Mouse (Mus musculus): ENCODE measurements around the gene Nubp1. TPM values are rescaled to one million over a fixed set of nuclear protein-coding genes. Genes with fewer than 3 reads are reported as not detected.

Nubp1 gene
- 53.0 and 54.1 TPM in 2 replicates for polyA plus RNA-seq (2015; fragmentation: Nextera tagmentation; extraction: Ambion mirVana)

GRCm38 (mm10) chr16:10411764-10412746, at the start of gene Nubp1:
Gene Nubp1, plus strand, starts transcription at chr16:10411948.
- Histone ChIP-seq H3K36me3 (replicated peaks) (peaks cover 14% of the 10 kb centered on the region; the same call in 1 of the 2 replicates), H3K9ac (peak within 1 kb of the TSS; percentile 70), H3K4me1 (peaks cover 18% of the 10 kb centered on the region), H3K27ac (peak within 1 kb of the TSS; percentile 97), H3K4me3 (peak within 1 kb of the TSS; percentile 86), H3K4me2 (peak within 1 kb of the TSS; percentile 78), H3K27me3 (replicated peaks) (peaks cover 3% of the 10 kb centered on the region; the same call in 1 of the 2 replicates), H3K9me3 (no peaks in the 10 kb centered on the region)
- WGBS: 4% methylated on average over 55 of the region's 56 CpGs
- ATAC-seq (replicated peaks): peak; percentile 98

- H3K36me3 ChIP-seq (replicated peaks): no peaks in the 10 kb centered on the region
- no peak for ATAC-seq (replicated peaks)
- H3K4me2 ChIP-seq: no peak overlapping the region
- no peak overlapping the region for H3K27ac ChIP-seq
- H3K9ac ChIP-seq: no peak overlapping the region
- no peaks in the 10 kb centered on the region for H3K27me3 ChIP-seq (replicated peaks)
- 76% methylated on average over 1 of the region's 1 CpGs for WGBS
- no peak overlapping the region for H3K4me3 ChIP-seq
- no peaks in the 10 kb centered on the region for H3K9me3 ChIP-seq
- peaks cover 2% of the 10 kb centered on the region for H3K4me1 ChIP-seq
Observed at GRCm38 (mm10) chr16:10363061-10363460, 48.7 kb upstream of the Nubp1 start.

GRCm38 (mm10) chr16:10365796-10366195, 46.0 kb upstream of the Nubp1 start:
- no peaks in the 10 kb centered on the region for H3K36me3 ChIP-seq (replicated peaks)
- no peaks in the 10 kb centered on the region for H3K4me1 ChIP-seq
- 82% methylated on average over 4 of the region's 4 CpGs for WGBS
- H3K9ac ChIP-seq: no peak overlapping the region
- H3K9me3 ChIP-seq: no peaks in the 10 kb centered on the region
- no peak for ATAC-seq (replicated peaks)
- H3K27ac ChIP-seq: no peak overlapping the region
- no peaks in the 10 kb centered on the region for H3K27me3 ChIP-seq (replicated peaks)
- H3K4me2 ChIP-seq: no peak overlapping the region
- H3K4me3 ChIP-seq: no peak overlapping the region

GRCm38 (mm10) chr16:10366240-10367217, 45.2 kb upstream of the Nubp1 start:
- Histone ChIP-seq H3K4me2 (no peak overlapping the region), H3K36me3 (replicated peaks) (no peaks in the 10 kb centered on the region), H3K27ac (no peak overlapping the region), H3K4me3 (no peak overlapping the region), H3K4me1 (no peaks in the 10 kb centered on the region), H3K9me3 (no peaks in the 10 kb centered on the region), H3K9ac (no peak overlapping the region), H3K27me3 (replicated peaks) (no peaks in the 10 kb centered on the region)
- peak; percentile 64 for ATAC-seq (replicated peaks)
- 75% methylated on average over 14 of the region's 14 CpGs for WGBS

- Histone ChIP-seq H3K9me3 (no peaks in the 10 kb centered on the region), H3K4me3 (no peak overlapping the region), H3K27me3 (replicated peaks) (no peaks in the 10 kb centered on the region), H3K4me2 (no peak overlapping the region), H3K36me3 (replicated peaks) (no peaks in the 10 kb centered on the region), H3K9ac (no peak overlapping the region), H3K4me1 (peaks cover 3% of the 10 kb centered on the region), H3K27ac (no peak overlapping the region)
- WGBS: 66% methylated on average over 3 of the region's 3 CpGs
- peak; percentile 61 for ATAC-seq (replicated peaks)
Observed at GRCm38 (mm10) chr16:10369468-10369934, 42.2 kb upstream of the Nubp1 start.

GRCm38 (mm10) chr16:10369996-10370395, 41.8 kb upstream of the Nubp1 start:
- Histone ChIP-seq H3K36me3 (replicated peaks) (no peaks in the 10 kb centered on the region), H3K9ac (no peak overlapping the region), H3K4me3 (no peak overlapping the region), H3K27me3 (replicated peaks) (no peaks in the 10 kb centered on the region), H3K27ac (no peak overlapping the region), H3K4me2 (no peak overlapping the region), H3K9me3 (no peaks in the 10 kb centered on the region), H3K4me1 (peaks cover 7% of the 10 kb centered on the region)
- ATAC-seq (replicated peaks): no peak
- WGBS: 68% methylated on average over 1 of the region's 1 CpGs

GRCm38 (mm10) chr16:10372372-10372771, 39.4 kb upstream of the Nubp1 start:
- Histone ChIP-seq H3K27ac (no peak overlapping the region), H3K4me1 (peaks cover 7% of the 10 kb centered on the region), H3K4me2 (no peak overlapping the region), H3K9me3 (no peaks in the 10 kb centered on the region), H3K4me3 (no peak overlapping the region), H3K9ac (no peak overlapping the region), H3K27me3 (replicated peaks) (no peaks in the 10 kb centered on the region), H3K36me3 (replicated peaks) (no peaks in the 10 kb centered on the region)
- 71% methylated on average over 4 of the region's 4 CpGs for WGBS
- no peak for ATAC-seq (replicated peaks)

GRCm38 (mm10) chr16:10374254-10375011, 37.3 kb upstream of the Nubp1 start:
- peak overlapping the region; percentile 33; the same call in 1 of the 2 replicates for H3K9ac ChIP-seq
- peak overlapping the region; percentile 51 for H3K4me2 ChIP-seq
- H3K4me3 ChIP-seq: peak overlapping the region; percentile 23
- H3K9me3 ChIP-seq: no peaks in the 10 kb centered on the region
- 0 out of 2 replicates have a peak overlapping the region, but pooled peaks have one; percentile 2 for H3K27ac ChIP-seq
- 20% methylated on average over 13 of the region's 13 CpGs for WGBS
- no peaks in the 10 kb centered on the region for H3K36me3 ChIP-seq (replicated peaks)
- H3K27me3 ChIP-seq (replicated peaks): no peaks in the 10 kb centered on the region
- H3K4me1 ChIP-seq: peaks cover 7% of the 10 kb centered on the region
- peak; percentile 90 for ATAC-seq (replicated peaks)

- ATAC-seq (replicated peaks): no peak
- Histone ChIP-seq H3K4me3 (no peak overlapping the region), H3K9ac (no peak overlapping the region), H3K4me2 (no peak overlapping the region), H3K4me1 (peaks cover 7% of the 10 kb centered on the region), H3K27me3 (replicated peaks) (no peaks in the 10 kb centered on the region), H3K36me3 (replicated peaks) (no peaks in the 10 kb centered on the region), H3K27ac (no peak overlapping the region), H3K9me3 (no peaks in the 10 kb centered on the region)
- 74% methylated on average over 1 of the region's 1 CpGs for WGBS
Observed at GRCm38 (mm10) chr16:10377286-10377685, 34.5 kb upstream of the Nubp1 start.

- Histone ChIP-seq H3K4me3 (no peak overlapping the region), H3K27ac (no peak overlapping the region), H3K36me3 (replicated peaks) (no peaks in the 10 kb centered on the region), H3K27me3 (replicated peaks) (no peaks in the 10 kb centered on the region), H3K4me1 (peaks cover 4% of the 10 kb centered on the region), H3K9ac (no peak overlapping the region), H3K4me2 (no peak overlapping the region), H3K9me3 (no peaks in the 10 kb centered on the region)
- WGBS: 72% methylated on average over 2 of the region's 2 CpGs
- no peak for ATAC-seq (replicated peaks)
Observed at GRCm38 (mm10) chr16:10379531-10379930, 32.2 kb upstream of the Nubp1 start.

GRCm38 (mm10) chr16:10384060-10384497, 27.7 kb upstream of the Nubp1 start:
- 37% methylated on average over 8 of the region's 8 CpGs for WGBS
- ATAC-seq (replicated peaks): no peak
- Histone ChIP-seq H3K4me3 (no peak overlapping the region), H3K4me1 (no peaks in the 10 kb centered on the region), H3K9ac (no peak overlapping the region), H3K9me3 (no peaks in the 10 kb centered on the region), H3K36me3 (replicated peaks) (no peaks in the 10 kb centered on the region), H3K4me2 (no peak overlapping the region), H3K27ac (no peak overlapping the region), H3K27me3 (replicated peaks) (no peaks in the 10 kb centered on the region)

Measured in midbrain, embryonic 15.5 days (tissue).